Mouse (Mus musculus): ENCODE measurements around the gene Slit1.

The Slit1 gene

GRCm38 (mm10) chr19:41743396-41743795 lies at the start of gene Slit1:
TSS of gene Slit1 (minus strand) at chr19:41743665.
- no peak for DNase-seq (ENCODE audit: low read depth)

GRCm38 (mm10) chr19:41792934-41793486 lies 49.5 kb upstream of the Slit1 start:
- DNase-seq (ENCODE audit: low read depth) = no peak

- peak; percentile 31 for DNase-seq (ENCODE audit: low read depth)
These were observed 47.9 kb upstream of the Slit1 start for GRCm38 (mm10) chr19:41791384-41791783.

DNA sequence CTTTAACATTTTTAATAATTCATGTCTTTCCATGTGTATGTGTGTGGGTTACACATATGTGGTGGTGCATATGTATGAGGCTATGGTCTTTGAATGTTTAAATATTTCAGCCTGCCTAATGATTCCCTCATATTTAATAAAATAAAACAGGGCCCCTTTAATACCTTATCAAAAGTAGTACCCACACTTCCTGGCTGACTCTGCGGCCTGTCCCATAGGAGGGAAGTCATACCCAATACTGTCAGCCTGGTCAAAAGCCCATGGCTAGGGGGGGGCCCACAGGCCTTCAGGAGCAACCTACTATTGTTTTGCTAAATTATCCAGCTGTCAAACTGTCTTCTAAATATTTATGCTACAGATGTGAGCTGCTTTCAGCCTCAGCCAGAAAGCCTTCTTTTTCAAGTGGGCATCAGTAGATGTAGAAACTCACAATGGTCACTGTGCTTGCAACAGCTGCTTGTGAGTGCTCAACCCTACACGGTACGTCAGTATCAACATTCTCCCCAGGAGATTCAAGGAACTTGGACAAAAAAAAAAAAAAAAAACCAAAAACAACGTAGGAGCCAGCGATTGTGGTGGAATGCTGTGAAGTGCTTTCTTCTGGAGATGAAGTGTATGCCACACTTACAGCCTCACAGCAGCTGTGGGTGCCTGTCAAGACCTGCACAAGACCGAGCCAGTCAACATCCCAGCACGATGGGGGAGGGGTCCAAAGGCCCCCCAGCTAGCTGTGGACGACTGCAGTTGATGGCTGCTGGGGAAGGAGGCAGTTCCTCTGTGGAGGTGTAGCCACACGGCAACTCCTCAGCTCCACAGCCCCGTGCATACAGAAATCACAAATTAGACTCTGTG lies 45.9 kb upstream of the Slit1 start:
- DNase-seq (ENCODE audit: low read depth) = no peak

GRCm38 (mm10) chr19:41786896-41787295 lies 43.4 kb upstream of the Slit1 start:
- no peak for DNase-seq (ENCODE audit: low read depth)

GRCm38 (mm10) chr19:41777514-41777913 lies 34.0 kb upstream of the Slit1 start:
- DNase-seq (ENCODE audit: low read depth) = no peak

GRCm38 (mm10) chr19:41768711-41769110 lies 25.2 kb upstream of the Slit1 start:
- peak; percentile 22 for DNase-seq (ENCODE audit: low read depth)

GRCm38 (mm10) chr19:41766628-41767027 lies 23.2 kb upstream of the Slit1 start:
- DNase-seq (ENCODE audit: low read depth) = no peak

GRCm38 (mm10) chr19:41763870-41764660 lies 20.6 kb upstream of the Slit1 start:
- DNase-seq (ENCODE audit: low read depth) = peak; percentile 91

DNA sequence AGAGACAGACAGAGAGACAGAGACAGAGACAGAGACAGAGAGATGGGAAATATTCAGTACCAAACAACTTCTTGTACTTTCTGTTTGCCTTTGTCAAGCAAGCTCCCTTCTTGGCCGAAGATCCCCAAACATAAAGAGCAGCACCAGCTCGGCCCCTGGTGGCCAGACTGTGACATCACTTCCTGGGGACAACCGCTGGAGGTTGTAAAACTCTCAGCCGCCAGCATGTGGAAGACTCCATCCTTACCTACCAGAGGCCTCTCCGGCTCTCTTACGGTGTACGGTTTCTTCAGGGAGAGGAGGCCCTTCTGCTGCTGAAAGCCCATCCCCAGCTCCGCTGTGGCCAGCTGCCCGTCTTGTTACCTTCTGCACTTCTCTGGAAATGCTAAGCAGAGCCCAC lies 18.1 kb upstream of the Slit1 start:
- no peak for DNase-seq (ENCODE audit: low read depth)

DNA sequence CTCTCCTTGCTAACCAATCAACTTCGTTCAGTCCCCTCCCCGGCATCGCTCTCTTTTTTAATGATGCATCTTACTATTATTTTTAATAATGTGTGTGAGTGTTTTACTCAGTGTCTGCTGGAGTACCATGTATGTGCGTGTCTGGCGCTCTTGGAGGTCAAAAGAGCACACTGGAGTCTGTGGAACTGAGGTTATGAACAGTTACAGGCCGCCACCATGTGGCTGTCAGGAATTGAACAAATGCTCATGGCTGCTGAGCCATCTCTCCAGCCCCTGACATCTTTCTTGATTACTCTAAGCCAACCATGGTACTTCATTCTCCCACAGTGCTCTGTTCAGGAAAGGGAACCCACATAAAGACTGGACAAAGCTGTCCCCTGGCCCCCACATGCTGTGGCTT lies 16.3 kb upstream of the Slit1 start:
- DNase-seq (ENCODE audit: low read depth) = no peak

DNA sequence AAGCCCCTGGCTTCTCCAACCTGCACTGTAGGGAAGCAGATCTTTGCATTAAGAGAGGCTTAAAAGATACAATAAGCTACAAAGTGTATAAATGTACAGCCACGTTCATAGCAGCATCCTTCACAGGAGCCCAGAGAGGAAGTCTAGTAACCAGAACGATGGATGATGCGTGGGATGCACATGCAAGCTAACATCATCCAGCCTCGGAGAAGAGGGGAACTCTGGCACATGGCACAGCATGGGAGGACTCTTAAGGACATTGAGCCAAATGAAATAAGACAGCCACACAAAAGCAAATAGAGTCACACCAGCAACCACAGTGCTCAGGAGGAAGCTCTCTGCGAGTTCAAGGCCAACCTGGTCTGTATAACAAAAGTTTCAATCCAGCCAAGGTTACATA lies 15.8 kb upstream of the Slit1 start:
- DNase-seq (ENCODE audit: low read depth) = no peak

DNA sequence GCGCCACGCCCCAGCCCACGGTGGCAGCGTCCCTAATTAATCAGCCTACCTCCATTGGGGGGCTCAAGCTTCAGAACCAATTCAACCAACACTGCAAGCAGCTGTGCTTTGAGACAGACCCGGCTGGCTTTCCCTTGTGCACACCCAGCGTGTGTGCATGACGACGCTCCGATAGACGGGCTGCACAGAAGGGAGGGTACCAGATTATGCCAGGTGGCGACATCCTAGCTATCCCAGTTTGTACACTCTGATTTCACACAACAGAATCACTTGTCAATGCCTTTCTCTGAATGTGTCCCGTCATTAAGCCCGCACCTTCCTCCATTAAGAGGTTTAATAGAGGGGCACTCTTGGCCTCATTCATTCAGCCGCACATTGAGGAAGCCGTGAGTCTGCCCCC lies 11.3 kb upstream of the Slit1 start:
- DNase-seq (ENCODE audit: low read depth) = no peak

GRCm38 (mm10) chr19:41751906-41752305 lies 8.4 kb upstream of the Slit1 start:
- DNase-seq (ENCODE audit: low read depth) = no peak

GRCm38 (mm10) chr19:41747436-41747835 lies 4.0 kb upstream of the Slit1 start:
- DNase-seq (ENCODE audit: low read depth) = no peak

DNA sequence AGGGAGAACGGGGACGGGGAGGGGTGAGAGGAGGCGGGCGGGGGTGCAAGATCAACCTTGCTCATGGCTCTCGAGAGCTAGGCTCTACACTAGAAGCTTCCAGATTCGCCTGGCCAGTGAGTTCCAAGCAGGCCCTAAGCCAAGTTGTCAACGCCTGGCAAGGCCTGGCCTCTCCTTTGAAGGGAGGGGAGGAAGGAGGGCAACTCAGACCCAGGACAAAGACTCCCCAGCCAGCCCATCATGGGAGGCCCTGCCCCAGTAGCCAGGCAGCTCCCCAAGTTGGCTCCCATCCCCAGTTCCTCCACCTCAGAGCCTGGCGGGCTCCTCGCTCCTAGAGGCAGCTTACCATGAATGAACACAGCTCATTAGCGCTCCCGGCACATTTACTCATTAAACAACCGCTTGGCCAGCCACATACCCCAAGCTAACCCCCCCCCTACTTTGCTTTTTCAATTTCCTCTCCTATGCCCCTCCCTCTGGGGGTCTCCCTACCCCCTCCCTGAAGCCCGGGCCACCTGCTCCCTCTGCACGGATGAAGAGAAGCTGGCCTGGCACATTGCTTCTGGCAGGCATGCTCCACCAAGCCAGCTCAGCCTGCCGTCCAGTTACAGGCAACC lies 2.6 kb upstream of the Slit1 start:
- no peak for DNase-seq (ENCODE audit: low read depth)

DNA sequence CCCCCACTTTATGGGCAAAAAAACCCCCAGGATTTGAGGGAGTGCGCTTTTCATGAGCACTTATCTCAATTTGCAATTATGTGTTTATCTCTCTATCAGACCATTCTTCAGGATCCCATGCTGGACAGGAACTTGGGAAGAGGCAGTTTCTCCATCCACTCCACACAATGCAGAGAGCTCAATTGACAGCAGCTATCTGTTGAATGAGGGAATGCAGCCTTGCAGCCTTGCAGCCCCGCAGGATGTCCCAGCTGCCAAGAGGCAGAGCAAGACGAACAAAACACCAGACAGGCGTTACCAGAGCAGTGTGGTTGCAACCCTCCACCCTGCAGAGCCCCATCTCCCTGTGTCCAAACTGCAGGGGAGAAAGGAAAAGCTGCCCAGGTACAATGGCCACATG lies 4.6 kb downstream of the Slit1 start:
- DNase-seq (ENCODE audit: low read depth) = no peak

- no peak for DNase-seq (ENCODE audit: low read depth)
These were observed 5.0 kb downstream of the Slit1 start for GRCm38 (mm10) chr19:41738429-41738805.

DNA sequence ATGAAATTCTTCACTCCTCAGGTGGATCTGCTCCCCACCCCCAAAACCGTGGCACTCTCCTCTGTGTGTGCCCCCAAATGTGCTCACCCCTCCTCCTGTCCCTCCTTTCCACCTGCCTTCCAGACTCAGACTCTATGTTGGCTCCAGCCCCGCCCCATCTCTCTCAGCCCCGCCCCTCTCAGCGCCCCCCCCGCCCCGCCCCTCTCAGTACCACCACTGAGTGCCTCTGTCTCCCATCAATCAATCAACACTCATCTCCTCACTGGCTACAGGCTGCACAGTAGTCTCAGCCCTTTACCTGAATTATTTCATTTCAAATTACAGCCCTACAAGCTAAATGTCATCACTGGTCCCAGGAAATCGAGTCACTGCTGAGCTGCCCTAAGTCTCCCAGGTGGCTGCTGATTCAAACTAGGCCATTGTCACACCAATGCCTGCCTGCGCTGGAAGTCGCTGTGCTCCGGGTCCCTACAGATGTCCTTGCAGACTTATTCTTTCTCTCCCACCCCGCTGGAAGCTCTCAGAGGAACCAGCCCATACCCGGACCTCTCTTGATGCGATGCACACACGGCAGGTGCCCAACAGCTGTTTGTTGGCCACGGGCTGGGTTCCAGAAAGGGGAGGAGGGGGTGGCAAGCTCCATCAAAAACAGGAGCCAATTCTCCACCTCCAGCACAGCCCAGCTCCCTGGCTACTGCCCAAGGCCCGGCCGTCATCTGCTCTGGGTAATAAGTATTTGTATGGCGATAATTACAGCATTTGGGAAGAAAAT lies 5.6 kb downstream of the Slit1 start:
- DNase-seq (ENCODE audit: low read depth) = no peak

DNA sequence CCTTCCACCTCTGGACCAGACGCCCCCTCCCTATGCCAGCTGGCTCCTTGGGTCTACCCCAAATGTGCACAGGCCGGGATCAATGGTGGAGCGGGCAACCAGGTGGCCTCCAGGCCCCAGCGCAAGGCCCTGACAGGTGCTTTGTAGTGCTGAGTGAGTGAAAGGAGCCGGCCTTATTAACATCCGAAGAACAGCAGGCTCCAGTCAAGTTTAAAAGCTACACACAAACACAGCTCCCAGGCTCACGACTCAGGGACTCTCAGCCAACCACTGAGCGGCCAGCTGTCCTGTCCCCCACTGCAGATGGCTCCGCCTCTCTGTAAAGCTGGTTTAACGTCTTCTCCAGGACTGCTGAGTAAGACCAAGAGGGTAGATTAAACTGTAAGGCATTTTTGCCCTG lies 8.8 kb downstream of the Slit1 start:
- DNase-seq (ENCODE audit: low read depth) = no peak

DNA sequence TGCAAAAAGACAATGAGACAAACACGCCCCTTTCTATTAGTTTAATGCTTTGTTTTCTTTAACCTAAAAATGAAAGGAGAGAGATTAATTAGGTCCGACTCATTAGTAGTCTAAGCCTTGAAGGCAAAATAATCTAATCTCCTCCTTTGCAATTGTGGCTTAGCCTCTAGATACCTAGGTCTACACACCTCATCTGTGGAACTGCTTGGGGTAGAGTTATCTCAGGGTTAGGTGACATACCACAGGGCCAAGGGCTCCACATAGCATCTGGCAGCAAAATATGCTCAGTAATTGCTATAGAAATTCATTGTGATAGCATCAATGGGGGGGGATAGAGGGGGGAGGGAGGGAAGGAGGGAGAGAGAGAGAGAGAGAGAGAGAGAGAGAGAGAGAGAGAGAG lies 18.0 kb downstream of the Slit1 start:
- no peak for DNase-seq (ENCODE audit: low read depth)

Data from induced T-regulatory cell, adult 2 months (primary cell).